Mouse (Mus musculus) stomach, postnatal 0 days (tissue): Measurements from ENCODE around the gene Tnfrsf22. TPM values are rescaled to one million over a fixed set of nuclear protein-coding genes. Genes with fewer than 3 reads are reported as not detected.

Source experiments
- ATAC-seq: fragments of 200-750 bp; cut with Nextera tagmentation; 2 replicates; pipeline ENCODE4 v1.8.0; 2017; ENCODE audit not compliant: low FRiP score, low TSS enrichment
- DNase-seq: peaks from one replicate; pipeline ENCODE4 v3.0.0-alpha.2; 2016; ENCODE audit warnings: low spot score
- H3K27ac ChIP-seq: fragments of 300-500 bp; sonication (generic); replicated peaks from 2 replicates; pipeline ENCODE4 v1.5.1; 2014; ENCODE audit warnings: mild to moderate bottlenecking, control low read depth
- H3K27me3 ChIP-seq: fragments of 300-500 bp; sonication (generic); 2 replicates; pipeline ENCODE4 v1.6.1; 2014; ENCODE audit warnings: low read length; ENCODE audit not compliant: control insufficient read depth, insufficient read depth
- H3K36me3 ChIP-seq: fragments of 300-500 bp; sonication (generic); 2 replicates; pipeline ENCODE4 v1.6.1; 2014; ENCODE audit warnings: low read length, mixed read lengths; ENCODE audit not compliant: control insufficient read depth, insufficient read depth
- H3K4me1 ChIP-seq: fragments of 300-500 bp; sonication (generic); replicated peaks from 2 replicates; pipeline ENCODE4 v1.6.1; 2014; ENCODE audit warnings: antibody characterized with exemption; ENCODE audit not compliant: control insufficient read depth, insufficient read depth
- H3K4me2 ChIP-seq: fragments of 300-500 bp; sonication (generic); replicated peaks from 2 replicates; pipeline ENCODE4 v1.6.1; 2014; ENCODE audit warnings: low read depth, mild to moderate bottlenecking, control low read depth, moderate library complexity
- H3K4me3 ChIP-seq: fragments of 300-500 bp; sonication (generic); 2 replicates; pipeline ENCODE4 v1.5.1; 2014; ENCODE audit warnings: low read depth, low read length, control low read depth
- H3K9ac ChIP-seq: fragments of 300-500 bp; sonication (generic); 2 replicates; pipeline ENCODE4 v1.6.1; 2014; ENCODE audit warnings: mild to moderate bottlenecking, low read length, control low read depth, mixed read lengths
- H3K9me3 ChIP-seq: fragments of 300-500 bp; sonication (generic); 2 replicates; pipeline ENCODE4 v1.6.1; 2016; ENCODE audit warnings: low read length; ENCODE audit not compliant: control insufficient read depth
- CTCF ChIP-seq: IDR thresholded peaks from 2 replicates; pipeline ENCODE4 v1.5.1; 2016; ENCODE audit warnings: antibody characterized with exemption, low read depth, mild to moderate bottlenecking, moderate library complexity
- EP300 ChIP-seq: optimal IDR thresholded peaks from 2 replicates; pipeline ENCODE3; 2016; ENCODE audit warnings: antibody characterized with exemption
- WGBS: fragments of 180-500 bp; shearing (Covaris S2); extraction: QIAGEN DNeasy Blood & Tissue Kit; methylation state at CpG from one replicate; pipeline ENCODE4 v1.1.7; 2014; 5-methylcytosine and 5-hydroxymethylcytosine counted together
- polyA plus RNA-seq: library from polyadenylated mRNA; unstranded; fragments of >200 nt; fragmentation: Nextera tagmentation; extraction: Ambion mirVana; gene quantifications from 2 replicates; pipeline ENCODE4 v1.2.1, GENCODE M21; 2015

Tnfrsf22 gene
- polyA plus RNA-seq, 1 experiment from 2014 or later = 4.7 TPM

- Histone ChIP-seq H3K9ac (no peak overlapping the region), H3K27me3 (no peaks in the 10 kb centered on the region), H3K36me3 (no peaks in the 10 kb centered on the region), H3K4me1 (no peaks in the 10 kb centered on the region), H3K27ac (no peak overlapping the region), H3K4me2 (no peak overlapping the region), H3K4me3 (no peak overlapping the region), H3K9me3 (no peaks in the 10 kb centered on the region)
- TF ChIP-seq CTCF = no peak
- WGBS = 68% methylated on average over 2 of the region's 2 CpGs
- no peak for DNase-seq
- ATAC-seq = no peak
Measured at GRCm38 (mm10) chr7:143604889-143605288, 44.6 kb downstream of the Tnfrsf22 start.

- DNase-seq (no peak), ATAC-seq (no peak)
- Histone ChIP-seq H3K9ac (no peak overlapping the region), H3K4me3 (no peak overlapping the region), H3K27ac (no peak overlapping the region), H3K27me3 (no peaks in the 10 kb centered on the region), H3K9me3 (no peaks in the 10 kb centered on the region), H3K4me1 (0 out of 2 replicates have a peak, but pooled peaks cover 4% of the 10 kb centered on the region), H3K4me2 (no peak overlapping the region), H3K36me3 (no peaks in the 10 kb centered on the region)
- WGBS = 87% methylated on average over 2 of the region's 2 CpGs
- TF ChIP-seq CTCF (peak; percentile 55), EP300 (no peak)
Measured at GRCm38 (mm10) chr7:143601705-143602104, 47.8 kb downstream of the Tnfrsf22 start.

- peak overlapping the region; percentile 89 for H3K4me2 ChIP-seq
- no peak for ATAC-seq
- no peak for DNase-seq
- peak overlapping the region; percentile 94 for H3K4me3 ChIP-seq
- TF ChIP-seq CTCF (no peak), EP300 (no peak)
- no peaks in the 10 kb centered on the region for H3K27me3 ChIP-seq
- H3K9me3 ChIP-seq = no peaks in the 10 kb centered on the region
- no peaks in the 10 kb centered on the region for H3K36me3 ChIP-seq
- no peak overlapping the region for H3K9ac ChIP-seq
- no peak overlapping the region for H3K27ac ChIP-seq
- 4% methylated on average over 14 of the region's 15 CpGs for WGBS
- 0 out of 2 replicates have a peak, but pooled peaks cover 4% of the 10 kb centered on the region for H3K4me1 ChIP-seq
Measured at GRCm38 (mm10) chr7:143600231-143600740, 49.2 kb downstream of the Tnfrsf22 start.

- Histone ChIP-seq H3K36me3 (no peaks in the 10 kb centered on the region), H3K27me3 (no peaks in the 10 kb centered on the region), H3K4me1 (0 out of 2 replicates have a peak, but pooled peaks cover 4% of the 10 kb centered on the region), H3K9me3 (no peaks in the 10 kb centered on the region), H3K4me2 (peak within 1 kb of the TSS; percentile 89), H3K9ac (peak within 1 kb of the TSS; percentile 91), H3K4me3 (peak within 1 kb of the TSS; percentile 94), H3K27ac (peak within 1 kb of the TSS; percentile 63)
- ATAC-seq (peak; percentile 96), DNase-seq (peak; percentile 95)
- 2% methylated on average over 35 of the region's 35 CpGs for WGBS
- TF ChIP-seq EP300 = no peak
- TF ChIP-seq CTCF = peak; percentile 11; the same call in 1 of the 2 replicates
Measured at GRCm38 (mm10) chr7:143599428-143600230, 49.8 kb downstream of the Tnfrsf22 start, which contains the start of gene Cars. Gene Cars (minus strand): TSS chr7:143600090.

- H3K4me3 ChIP-seq = no peak overlapping the region
- peaks cover 8% of the 10 kb centered on the region; the same call in 1 of the 2 replicates for H3K36me3 ChIP-seq
- ATAC-seq (no peak), DNase-seq (no peak)
- H3K27me3 ChIP-seq = no peaks in the 10 kb centered on the region
- H3K4me2 ChIP-seq = no peak overlapping the region
- 0 out of 2 replicates have a peak, but pooled peaks cover 4% of the 10 kb centered on the region for H3K4me1 ChIP-seq
- no peaks in the 10 kb centered on the region for H3K9me3 ChIP-seq
- H3K27ac ChIP-seq = no peak overlapping the region
- 62% methylated on average over 5 of the region's 5 CpGs for WGBS
- TF ChIP-seq CTCF (no peak), EP300 (no peak)
- no peak overlapping the region for H3K9ac ChIP-seq
Measured at GRCm38 (mm10) chr7:143594865-143595264, 54.6 kb downstream of the Tnfrsf22 start.

- 81% methylated on average over 10 of the region's 10 CpGs for WGBS
- H3K4me2 ChIP-seq = no peak overlapping the region
- peaks cover 14% of the 10 kb centered on the region; the same call in 1 of the 2 replicates for H3K36me3 ChIP-seq
- DNase-seq = no peak
- no peak overlapping the region for H3K9ac ChIP-seq
- peak; percentile 22; the same call in 1 of the 2 replicates for ATAC-seq
- H3K27ac ChIP-seq = no peak overlapping the region
- H3K9me3 ChIP-seq = no peaks in the 10 kb centered on the region
- H3K4me3 ChIP-seq = no peak overlapping the region
- no peaks in the 10 kb centered on the region for H3K27me3 ChIP-seq
- no peaks in the 10 kb centered on the region for H3K4me1 ChIP-seq
- no peak for TF ChIP-seq CTCF
- TF ChIP-seq EP300 = no peak
Measured at GRCm38 (mm10) chr7:143592255-143592654, 57.2 kb downstream of the Tnfrsf22 start.
